In the genomic region with DNA sequence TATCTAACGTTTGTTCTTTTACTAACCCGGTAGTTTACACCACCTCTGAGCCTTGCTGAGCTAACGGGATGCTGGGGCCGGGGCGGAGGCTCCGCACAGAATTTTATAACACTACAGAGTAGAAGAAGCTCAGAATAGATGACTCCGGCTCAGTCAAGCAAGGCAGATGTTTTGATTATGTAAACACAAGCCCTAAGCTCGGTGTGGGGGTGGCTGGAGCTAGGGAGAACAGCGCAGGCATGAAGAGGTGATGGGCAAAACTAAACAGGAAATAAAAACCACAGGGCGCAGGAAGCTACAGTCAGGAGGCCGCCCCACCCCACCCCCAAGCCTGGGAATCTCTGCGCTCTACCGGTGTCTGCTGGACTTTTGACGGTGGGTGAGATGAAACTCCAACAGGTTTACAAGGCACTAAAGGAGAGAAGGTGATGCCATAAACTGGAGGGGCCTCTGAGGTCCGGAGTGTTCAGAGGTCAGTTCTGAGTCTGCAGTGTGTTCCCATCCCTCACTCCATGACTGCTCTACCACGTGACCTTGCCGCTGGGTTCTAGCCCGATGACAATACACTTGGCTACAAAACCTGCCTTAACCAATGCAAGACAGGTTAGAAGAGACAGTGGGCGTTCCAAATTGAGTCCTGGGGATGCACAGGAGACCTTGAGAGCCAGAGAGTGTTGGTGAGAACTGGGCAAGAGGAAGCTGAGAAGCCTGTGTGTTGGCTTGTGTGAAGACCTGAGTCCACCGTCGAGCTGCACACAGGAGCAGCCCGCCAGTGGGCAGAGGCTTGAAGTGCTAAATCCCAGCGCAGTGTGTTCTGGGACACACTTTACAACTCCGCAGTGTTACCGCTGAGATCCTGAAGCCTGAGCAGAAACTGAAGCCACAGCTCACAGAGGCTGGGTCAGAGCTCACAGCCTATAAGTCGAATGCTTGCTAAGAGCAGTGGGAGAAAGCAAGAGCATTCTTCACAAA, we compare ENCODE assay signal across 11 mouse cellular contexts.
A peak's percentile ranks its signal among the peaks of the same experiment; 100 is the strongest.
DNase-seq lines count a peak whose midpoint lies in the region; ATAC-seq lines count a peak whose summit lies in the region.
"Had no signal": no experiment of that assay in that cellular context is flagged by ENCODE, and none has a peak within 500 bp of the region (broad histone marks: within the 10 kb centered on the region; RNA-seq: fewer than 3 reads in every experiment).

No protein-coding gene starts in this region.

- ATAC-seq in CD4-positive, CD25-positive, alpha-beta regulatory T cell, adult 4 months, result no peak
- ATAC-seq: forebrain, postnatal 0 days had no signal

- DNase-seq in CD4-positive, CD25-positive, alpha-beta regulatory T cell, adult 2 months (ENCODE audit: low read depth, low spot score), result peak; percentile 6
- peak; percentile 22 to 28 for DNase-seq in urinary bladder, postnatal 36 days (ENCODE audit: low spot score in 2 of 2)
- DNase-seq in urinary bladder, postnatal 4 days (ENCODE audit: low spot score in 2 of 2), result no peak
- peak; percentile 28 to 56 for DNase-seq in left cerebral cortex, adult 9 months (ENCODE audit: low spot score in 2 of 2)
- DNase-seq in yolk sac, embryonic 10.5 days (ENCODE audit: low spot score), result peak; percentile 38
- DNase-seq in adrenal gland, adult 8-10 months, result no peak
- DNase-seq in cerebellum, adult 11-12 months, result no peak
- DNase-seq: cerebellum, adult 9-10 months; forebrain, postnatal 0 days; heart, postnatal 4 days had no signal

Comparison
In these comparisons a context has a peak if more than half of its experiments do, and no peak if none do; other contexts are left out.
1. DNase-seq: peak in CD4-positive, CD25-positive, alpha-beta regulatory T cell, adult 2 months (single experiment), urinary bladder, postnatal 36 days (2 of 2), left cerebral cortex, adult 9 months (2 of 2) and yolk sac, embryonic 10.5 days (single experiment); none in urinary bladder, postnatal 4 days (0 of 2), adrenal gland, adult 8-10 months (single experiment) and cerebellum, adult 11-12 months (single experiment).